Mouse (Mus musculus): Measurements from ENCODE around the gene 4930503B20Rik. TPM values are rescaled to one million over a fixed set of nuclear protein-coding genes. Genes with fewer than 3 reads are reported as not detected.

The 4930503B20Rik gene
- total RNA-seq, 2 experiments from 2014 or later, result not detected

GRCm38 (mm10) chr3:146655111-146655577, 4.0 kb upstream of the 4930503B20Rik start:
- peak; percentile 85 for ATAC-seq (replicated peaks; ENCODE audit: low FRiP score, poor library complexity, severe bottlenecking)

GRCm38 (mm10) chr3:146653692-146654091, 2.6 kb upstream of the 4930503B20Rik start:
- ATAC-seq (replicated peaks; ENCODE audit: low FRiP score, poor library complexity, severe bottlenecking), result peak; percentile 59

DNA sequence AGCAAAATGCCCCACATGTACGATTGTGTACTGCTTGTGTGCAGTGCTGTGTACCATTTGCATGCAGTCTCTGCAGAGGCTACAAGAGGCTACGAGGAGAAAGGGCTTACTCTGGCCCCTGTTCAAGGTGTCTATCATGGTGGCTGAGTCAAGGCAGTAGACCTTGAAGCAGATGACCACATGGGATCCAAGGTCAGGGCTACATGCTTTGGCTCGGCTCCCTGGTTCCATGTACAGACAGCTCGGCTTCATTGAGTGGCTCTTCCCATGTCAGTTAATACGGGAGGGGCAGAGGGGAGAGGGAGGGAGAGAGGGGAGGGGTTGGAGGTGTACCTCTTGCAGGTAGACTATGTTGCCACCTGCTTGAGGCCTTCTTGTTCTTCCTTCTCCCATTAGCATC, 1.3 kb upstream of the 4930503B20Rik start:
- ATAC-seq (replicated peaks; ENCODE audit: low FRiP score, poor library complexity, severe bottlenecking), result no peak

GRCm38 (mm10) chr3:146650716-146651115, 401 bp downstream of the 4930503B20Rik start:
- ATAC-seq (replicated peaks; ENCODE audit: low FRiP score, poor library complexity, severe bottlenecking), result no peak

DNA sequence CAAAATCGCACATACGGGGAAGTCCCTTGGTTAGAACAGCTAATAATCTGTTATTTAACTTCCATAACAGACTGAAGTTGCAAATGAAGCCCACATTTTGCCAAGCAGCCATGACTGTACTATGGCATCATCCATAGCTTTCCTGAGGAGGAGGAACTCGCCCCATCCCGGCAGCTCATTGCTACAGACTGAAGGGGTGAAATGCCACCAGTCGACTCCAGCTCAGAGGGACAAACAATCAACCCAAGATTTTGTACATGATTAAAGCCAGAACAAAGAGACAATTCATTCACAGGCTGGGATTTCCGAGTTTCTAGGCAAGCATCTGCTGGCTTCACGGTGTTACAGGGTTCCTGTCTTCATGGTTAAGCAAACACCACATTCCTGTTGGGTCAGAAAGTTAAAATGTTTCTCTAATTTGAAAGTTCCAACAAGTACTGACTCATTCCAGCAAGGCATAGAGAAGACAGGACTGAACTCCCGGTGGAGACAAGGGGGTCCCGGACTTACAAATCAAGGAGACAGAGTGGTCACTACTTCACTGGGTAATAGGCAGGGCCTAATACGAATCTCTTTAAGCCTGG, 1.7 kb downstream of the 4930503B20Rik start:
- no peak for ATAC-seq (replicated peaks; ENCODE audit: low FRiP score, poor library complexity, severe bottlenecking)

- ATAC-seq (replicated peaks; ENCODE audit: low FRiP score, poor library complexity, severe bottlenecking), result no peak
Measured at GRCm38 (mm10) chr3:146641818-146642427, 9.2 kb downstream of the 4930503B20Rik start.

DNA sequence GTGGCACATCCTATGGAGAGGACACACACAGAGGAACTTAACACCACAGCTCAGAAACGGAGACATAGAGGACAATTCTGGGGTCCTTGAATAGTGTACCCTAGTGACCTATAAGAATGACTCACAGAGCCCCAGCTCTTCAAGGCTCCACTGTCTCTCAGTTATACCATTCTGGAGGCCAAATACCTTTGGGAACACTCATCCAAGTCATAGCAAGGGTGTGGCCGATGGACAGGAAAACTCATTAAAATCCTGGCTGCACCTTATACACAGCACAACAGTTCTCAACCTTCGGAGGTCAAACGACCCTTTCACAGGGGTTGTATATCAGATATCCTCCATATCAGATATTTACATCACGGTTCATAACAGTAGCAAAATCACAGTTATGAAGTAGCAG, 18.6 kb downstream of the 4930503B20Rik start:
- ATAC-seq (replicated peaks; ENCODE audit: low FRiP score, poor library complexity, severe bottlenecking), result no peak

DNA sequence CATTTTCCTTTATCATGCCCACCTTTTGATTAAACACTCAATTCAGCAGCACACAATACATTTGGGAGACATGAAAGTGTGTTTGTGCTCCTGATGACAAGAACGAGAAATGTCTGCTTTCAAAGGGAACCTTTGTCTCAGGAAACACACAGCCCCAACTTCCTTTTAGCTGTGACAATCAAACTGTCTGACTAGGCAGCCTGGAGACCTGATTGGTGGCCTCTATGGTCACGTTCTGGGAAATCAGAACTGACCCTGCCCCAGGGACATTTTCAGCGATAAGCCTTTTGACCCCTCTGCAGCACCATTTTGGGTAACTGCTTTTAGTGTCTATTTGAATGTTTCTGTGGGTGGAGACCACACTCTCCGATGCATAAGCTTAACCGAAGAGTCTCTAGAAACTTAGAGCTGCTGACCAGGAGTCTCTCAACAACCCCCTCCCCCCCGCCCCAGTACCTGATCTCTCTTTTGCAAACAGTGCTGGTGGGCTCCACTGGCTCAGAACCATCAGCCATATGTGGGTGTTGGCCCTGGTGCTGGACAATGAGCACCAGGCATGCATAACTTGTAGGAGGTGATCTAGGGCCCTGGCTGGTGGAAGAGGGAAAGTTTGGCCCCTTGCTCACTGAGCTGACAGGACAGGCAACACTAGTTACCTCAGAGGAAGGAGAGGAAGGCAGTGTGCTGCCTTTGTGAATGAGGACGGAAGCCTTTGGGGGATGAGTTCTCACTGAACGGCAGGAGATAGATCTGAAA, 22.7 kb downstream of the 4930503B20Rik start:
- no peak for ATAC-seq (replicated peaks; ENCODE audit: low FRiP score, poor library complexity, severe bottlenecking)

DNA sequence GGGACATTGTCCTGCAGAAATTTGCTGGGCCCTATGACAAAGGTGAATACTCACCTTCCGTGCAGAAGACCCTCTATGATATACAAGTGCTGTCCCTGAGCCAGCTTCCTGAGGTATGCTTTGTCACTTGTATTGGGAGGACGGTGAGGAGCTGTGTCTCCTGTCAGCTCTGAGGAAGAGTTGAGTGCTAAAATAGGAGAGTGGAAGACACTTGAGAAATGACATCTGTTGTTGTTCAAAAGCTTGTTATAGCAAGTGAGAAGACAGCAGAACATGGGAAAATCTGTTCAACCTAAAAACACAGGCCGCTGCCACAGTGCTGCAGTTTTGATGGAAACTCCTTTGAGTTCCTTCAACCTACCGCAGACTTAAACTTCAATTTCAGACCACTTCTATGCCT, 25.4 kb downstream of the 4930503B20Rik start:
- ATAC-seq (replicated peaks; ENCODE audit: low FRiP score, poor library complexity, severe bottlenecking), result no peak

GRCm38 (mm10) chr3:146621966-146622365, 29.2 kb downstream of the 4930503B20Rik start:
- no peak for ATAC-seq (replicated peaks; ENCODE audit: low FRiP score, poor library complexity, severe bottlenecking)

DNA sequence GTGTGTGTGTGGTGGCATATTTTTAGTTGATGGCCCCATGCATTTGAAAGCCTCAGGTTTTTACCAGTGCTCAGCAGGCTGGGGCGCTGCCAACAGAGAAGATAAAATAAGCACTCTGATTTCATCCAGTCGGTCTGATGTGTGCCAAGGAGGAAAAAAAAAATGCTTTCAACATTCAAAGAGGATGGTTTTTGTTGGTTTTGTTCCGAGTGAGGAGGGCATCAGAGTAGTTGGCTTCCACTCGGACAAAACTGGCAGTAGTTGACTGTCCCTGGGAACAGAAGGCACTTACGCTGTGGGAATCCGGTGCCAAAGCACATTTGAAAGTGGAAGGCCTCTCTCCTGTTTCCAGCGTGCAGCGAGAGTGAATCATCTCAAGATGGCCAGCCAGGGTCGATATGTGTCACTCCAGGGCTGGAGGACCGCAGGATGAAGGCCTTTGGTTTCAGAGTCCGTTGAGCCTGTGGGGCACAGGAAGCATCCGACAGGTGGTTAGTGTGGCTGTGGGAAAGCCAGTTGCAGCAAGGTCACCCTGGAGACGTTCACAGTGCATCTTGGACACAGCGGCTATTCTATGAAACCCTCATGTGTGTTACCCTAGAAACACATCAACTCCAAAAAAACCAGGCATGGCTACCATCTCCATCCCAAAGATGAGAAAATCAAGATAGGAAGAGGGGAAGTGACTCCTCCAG, 30.4 kb downstream of the 4930503B20Rik start:
- ATAC-seq (replicated peaks; ENCODE audit: low FRiP score, poor library complexity, severe bottlenecking), result no peak

DNA sequence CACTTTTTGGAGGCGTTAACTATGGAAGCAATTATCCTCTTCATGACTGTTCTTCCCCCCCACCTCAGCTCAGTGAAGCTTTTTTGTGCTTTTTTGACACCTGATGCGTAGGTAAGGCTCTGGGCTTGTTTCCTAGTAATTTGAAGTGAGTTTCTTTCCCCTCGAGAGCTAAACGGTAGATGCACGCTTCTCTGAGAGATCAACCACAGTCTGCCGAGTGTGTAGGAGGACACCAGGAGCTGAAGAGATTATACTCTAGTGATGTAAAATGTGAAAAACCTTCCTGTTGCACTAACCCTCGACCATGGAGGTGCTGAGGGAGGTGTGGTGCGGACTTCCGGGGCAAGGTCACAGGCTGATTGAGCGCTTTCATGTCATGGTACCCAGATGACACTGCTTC, 31.0 kb downstream of the 4930503B20Rik start:
- no peak for ATAC-seq (replicated peaks; ENCODE audit: low FRiP score, poor library complexity, severe bottlenecking)

- ATAC-seq (replicated peaks; ENCODE audit: low FRiP score, poor library complexity, severe bottlenecking), result no peak
Measured at GRCm38 (mm10) chr3:146618357-146618756, 32.8 kb downstream of the 4930503B20Rik start.

DNA sequence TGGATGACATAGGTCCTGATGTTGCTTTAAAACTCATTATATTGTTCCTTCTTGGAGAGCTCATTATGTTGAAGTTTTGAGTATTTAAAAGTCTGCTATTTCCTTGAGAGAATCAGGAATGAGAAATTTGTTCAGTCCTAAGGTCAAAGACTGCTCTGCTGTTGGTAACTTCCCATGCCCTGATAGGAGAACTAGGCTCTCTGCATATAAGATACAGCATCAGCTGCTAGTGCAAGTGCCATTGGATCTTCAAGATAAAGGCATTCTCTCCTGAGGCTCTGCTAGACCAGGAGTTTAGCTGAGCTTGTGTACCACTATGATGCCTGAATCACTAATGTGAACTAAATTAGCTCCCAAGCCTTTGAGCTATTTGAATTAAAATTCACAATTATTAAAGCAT, 33.2 kb downstream of the 4930503B20Rik start:
- no peak for ATAC-seq (replicated peaks; ENCODE audit: low FRiP score, poor library complexity, severe bottlenecking)

- no peak for ATAC-seq (replicated peaks; ENCODE audit: low FRiP score, poor library complexity, severe bottlenecking)
Measured at GRCm38 (mm10) chr3:146616533-146617283, 34.4 kb downstream of the 4930503B20Rik start.

DNA sequence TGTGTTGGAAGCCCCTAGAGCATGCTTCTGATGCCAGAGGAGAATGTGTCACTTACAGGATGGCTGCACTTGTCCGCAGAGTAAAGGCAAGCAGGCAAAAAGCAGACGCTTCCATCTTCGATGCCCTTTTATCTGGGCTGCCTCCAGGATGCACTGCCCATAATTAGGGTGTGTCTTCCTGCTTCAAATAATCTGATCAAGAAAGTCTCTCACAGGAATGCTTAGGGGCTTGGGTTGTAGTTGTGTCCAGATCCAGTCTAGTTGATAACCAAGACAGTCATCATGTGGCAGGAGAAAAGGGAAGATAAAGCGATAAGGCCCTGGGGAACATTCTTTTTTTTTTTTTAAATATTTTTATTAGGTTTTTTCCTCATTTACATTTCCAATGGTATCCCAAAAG, 35.6 kb downstream of the 4930503B20Rik start, which contains the start of gene Dnase2b:
Gene Dnase2b (minus strand): TSS at position 101 of the 400 bp plus-strand sequence.
- ATAC-seq (replicated peaks; ENCODE audit: low FRiP score, poor library complexity, severe bottlenecking), result no peak

DNA sequence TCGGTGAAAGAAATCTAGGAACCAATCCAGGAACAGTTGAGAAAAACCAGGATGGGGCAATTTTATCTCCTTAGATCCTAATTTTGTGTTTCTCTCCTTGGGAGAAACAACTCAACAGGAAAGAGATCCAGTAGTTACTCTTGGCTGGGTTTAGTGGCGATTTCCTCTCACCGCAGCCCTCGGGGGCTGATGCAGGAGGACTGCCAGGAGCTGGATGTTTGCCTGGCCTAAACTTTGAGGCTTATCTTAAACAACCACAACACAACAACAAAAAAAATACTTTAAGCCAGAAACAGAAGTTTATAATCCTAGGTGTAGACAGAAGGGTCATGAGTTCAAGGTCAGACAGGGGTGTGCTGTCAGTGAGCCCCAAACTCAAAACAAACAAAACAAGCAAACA, 39.3 kb downstream of the 4930503B20Rik start:
- ATAC-seq (replicated peaks; ENCODE audit: low FRiP score, poor library complexity, severe bottlenecking), result no peak

- no peak for ATAC-seq (replicated peaks; ENCODE audit: low FRiP score, poor library complexity, severe bottlenecking)
Measured at GRCm38 (mm10) chr3:146611261-146611660, 39.9 kb downstream of the 4930503B20Rik start.

DNA sequence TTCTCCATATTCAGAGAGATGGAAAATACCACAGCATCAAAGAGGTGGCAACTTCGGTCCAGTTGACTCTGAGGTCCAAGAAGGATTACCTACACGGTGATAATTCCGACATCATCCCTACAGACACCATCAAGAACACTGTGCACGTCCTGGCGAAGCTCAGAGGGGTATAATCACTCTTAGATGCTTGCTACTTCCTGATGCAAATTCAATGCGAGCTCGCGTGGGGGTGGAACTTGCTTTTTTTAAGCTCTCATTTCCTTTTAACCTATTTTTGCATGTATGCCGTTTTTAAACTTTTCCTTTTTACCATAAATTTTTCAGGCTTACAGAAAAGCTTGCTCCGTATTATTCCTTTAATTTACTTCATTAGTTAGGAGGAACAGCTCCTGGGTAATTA, 40.8 kb downstream of the 4930503B20Rik start:
- no peak for ATAC-seq (replicated peaks; ENCODE audit: low FRiP score, poor library complexity, severe bottlenecking)

GRCm38 (mm10) chr3:146607368-146607767, 43.7 kb downstream of the 4930503B20Rik start:
- no peak for ATAC-seq (replicated peaks; ENCODE audit: low FRiP score, poor library complexity, severe bottlenecking)

Measured in erythroid progenitor cell, adult 5-6 weeks (primary cell).